Mouse (Mus musculus) G1E (cell line): ENCODE measurements around the gene Ttc25.

Experiments
- CTCF ChIP-seq: IDR thresholded peaks from 2 replicates; pipeline ENCODE4 v1.5.1; 2012; ENCODE audit warnings: low read depth, low read length, inconsistent platforms, mixed read lengths
- GATA1 ChIP-seq: IDR thresholded peaks from 2 replicates; pipeline ENCODE4 v1.6.1; 2012; ENCODE audit warnings: borderline replicate concordance, low read length, inconsistent platforms, mixed read lengths
- GATA2 ChIP-seq: IDR thresholded peaks from 2 replicates; pipeline ENCODE4 v1.6.1; 2012; ENCODE audit warnings: low read depth, low read length, inconsistent platforms, borderline replicate concordance
- POLR2AphosphoS5 ChIP-seq: IDR thresholded peaks from 2 replicates; pipeline ENCODE4 v1.6.1; 2012; ENCODE audit warnings: low read depth, low read length, inconsistent platforms; ENCODE audit not compliant: insufficient replicate concordance
- TAL1 ChIP-seq: conservative IDR thresholded peaks from 2 replicates; pipeline ENCODE4 v1.6.1; 2012; ENCODE audit warnings: low read depth, low read length, inconsistent platforms, mixed read lengths

- TF ChIP-seq CTCF (no peak), GATA1 (no peak), TAL1 (no peak), POLR2AphosphoS5 (no peak), GATA2 (no peak)
Measured at GRCm38 (mm10) chr11:100500651-100501050, 44.8 kb upstream of the Ttc25 start.
